Mouse (Mus musculus): ENCODE results near the gene Polr1e. TPM values are rescaled to one million over a fixed set of nuclear protein-coding genes. Genes with fewer than 3 reads are reported as not detected.

Gene Polr1e
- polyA plus RNA-seq, 1 experiment from 2014 or later, result 35.3 TPM

DNA sequence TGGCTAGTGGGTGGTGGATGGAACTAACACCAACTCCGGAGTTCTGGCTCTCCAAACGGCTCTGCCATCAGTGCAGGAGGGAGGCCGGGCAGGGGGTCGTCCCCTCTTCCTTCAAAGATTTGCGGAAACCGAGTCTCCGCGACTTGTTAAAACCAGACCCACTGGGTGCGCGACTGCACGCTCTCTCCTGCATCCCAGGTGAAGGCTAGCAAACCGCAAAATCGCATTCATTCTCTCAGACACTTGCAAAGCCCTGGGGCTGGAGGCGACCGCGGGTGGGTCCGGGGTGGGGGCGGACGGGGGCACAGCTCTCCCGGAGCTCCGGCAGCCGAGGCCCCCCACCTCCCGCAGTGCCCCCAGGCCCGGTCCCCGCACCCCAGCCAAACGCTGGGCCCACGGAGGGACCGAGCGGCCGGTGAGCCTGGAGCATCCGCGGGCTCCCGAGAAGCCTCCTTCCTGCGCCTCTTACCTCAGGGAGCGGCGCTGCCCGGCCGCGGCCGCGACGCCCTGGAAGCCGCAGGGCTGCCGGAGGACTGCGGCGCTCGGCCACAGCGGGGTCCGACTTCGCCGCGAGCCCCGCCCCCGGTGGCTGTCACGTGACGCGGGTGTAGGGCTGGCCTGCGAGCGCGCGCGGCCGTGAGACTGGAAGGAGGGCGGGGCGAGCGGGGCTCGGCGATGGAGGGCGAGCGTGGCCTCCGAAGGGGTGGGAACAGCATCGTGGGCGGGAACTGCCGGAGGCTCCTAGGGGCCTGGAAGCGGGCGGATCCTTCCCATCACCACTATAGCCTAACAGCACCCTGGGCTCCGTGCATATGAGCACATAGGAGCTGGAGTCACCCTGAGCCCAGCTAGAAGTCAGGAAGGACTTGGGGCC lies 65.9 kb downstream of the Polr1e start, which contains the start of gene Fbxo10:
Gene Fbxo10 (minus strand): TSS at position 584 of the 874 bp plus-strand sequence.
- H3K9me3 ChIP-seq (replicated peaks; ENCODE audit: control insufficient read depth, low read length), result no peaks in the 10 kb centered on the region
- peak within 1 kb of the TSS; percentile 71 for H3K4me2 ChIP-seq (ENCODE audit: low read length)
- peak within 1 kb of the TSS; percentile 82 for H3K27ac ChIP-seq (ENCODE audit: low read depth, low read length)
- H3K4me3 ChIP-seq (ENCODE audit: low read depth, low read length), result peak within 1 kb of the TSS; percentile 90
- H3K4me1 ChIP-seq (ENCODE audit: control insufficient read depth, insufficient read depth, low read length), result peaks cover 7% of the 10 kb centered on the region; the same call in 1 of the 2 replicates
- ATAC-seq, result peak; percentile 92
- DNase-seq (ENCODE audit: low spot score), result peak; percentile 95
- under 1% methylated on average over 67 of the region's 77 CpGs for WGBS
- no peaks in the 10 kb centered on the region for H3K36me3 ChIP-seq (ENCODE audit: control insufficient read depth, insufficient read depth, low read length)
- peak within 1 kb of the TSS; percentile 94 for H3K9ac ChIP-seq (ENCODE audit: low read length)
- no peaks in the 10 kb centered on the region for H3K27me3 ChIP-seq (replicated peaks; ENCODE audit: control insufficient read depth, insufficient read depth, low read length)

DNA sequence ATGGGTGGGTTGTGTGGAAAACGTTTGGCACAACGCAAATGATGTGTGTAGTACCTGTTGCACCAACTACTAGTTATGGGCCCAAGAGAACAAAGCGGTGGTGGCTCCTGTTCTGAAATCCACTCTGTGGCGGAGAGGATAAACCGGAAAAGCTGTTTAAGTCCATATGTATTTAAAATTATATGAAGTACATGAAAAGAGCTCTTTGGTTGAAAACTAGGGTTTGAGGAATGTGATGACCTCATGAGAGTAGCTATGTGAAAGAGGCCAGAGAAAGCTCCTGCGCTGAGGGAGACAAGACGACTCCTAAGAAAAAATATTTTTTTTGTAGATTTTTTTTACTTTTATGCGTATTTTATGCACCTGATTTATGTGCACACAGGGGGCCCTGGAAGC lies 66.5 kb downstream of the Polr1e start:
- H3K27ac ChIP-seq (ENCODE audit: low read depth, low read length), result peak overlapping the region; percentile 10; the same call in 1 of the 2 replicates
- H3K4me1 ChIP-seq (ENCODE audit: control insufficient read depth, insufficient read depth, low read length), result peaks cover 7% of the 10 kb centered on the region; the same call in 1 of the 2 replicates
- WGBS, result 43% methylated on average over 8 of the region's 8 CpGs
- ATAC-seq (no peak), DNase-seq (ENCODE audit: low spot score) (no peak)
- H3K27me3 ChIP-seq (replicated peaks; ENCODE audit: control insufficient read depth, insufficient read depth, low read length), result no peaks in the 10 kb centered on the region
- H3K36me3 ChIP-seq (ENCODE audit: control insufficient read depth, insufficient read depth, low read length), result no peaks in the 10 kb centered on the region
- peak overlapping the region; percentile 94 for H3K9ac ChIP-seq (ENCODE audit: low read length)
- H3K4me2 ChIP-seq (ENCODE audit: low read length), result peak overlapping the region; percentile 71
- no peaks in the 10 kb centered on the region for H3K9me3 ChIP-seq (replicated peaks; ENCODE audit: control insufficient read depth, low read length)
- peak overlapping the region; percentile 90 for H3K4me3 ChIP-seq (ENCODE audit: low read depth, low read length)

Other genes starting within 250 kb of the Polr1e start
- 17.9 and 21.1 TPM in 2 replicates for gene Grhpr, start 37.2 kb upstream of the Polr1e start, polyA plus RNA-seq (2014; fragmentation: Nextera tagmentation; extraction: Ambion mirVana)
- 48.9 and 52.0 TPM in 2 replicates for gene Zbtb5, start 6.2 kb upstream of the Polr1e start, polyA plus RNA-seq (2014; fragmentation: Nextera tagmentation; extraction: Ambion mirVana)
- 10.4 and 15.8 TPM in 2 replicates for gene Fbxo10, start 66.0 kb downstream of the Polr1e start, polyA plus RNA-seq (2014; fragmentation: Nextera tagmentation; extraction: Ambion mirVana)
- 154 and 176 TPM in 2 replicates for gene Tomm5, start 89.5 kb downstream of the Polr1e start, polyA plus RNA-seq (2014; fragmentation: Nextera tagmentation; extraction: Ambion mirVana)
- gene Frmpd1, start 166.3 kb downstream of the Polr1e start, polyA plus RNA-seq (2014; fragmentation: Nextera tagmentation; extraction: Ambion mirVana), result 0.25 and 0.62 TPM in 2 replicates